Mouse (Mus musculus) limb, embryonic 11.5 days (tissue): Measurements from ENCODE around the gene Rnf227. TPM values are rescaled to one million over a fixed set of nuclear protein-coding genes. Genes with fewer than 3 reads are reported as not detected.
A peak's percentile ranks its signal among the peaks of the same experiment; 100 is the strongest.

Experiments
- ATAC-seq: fragments of 200-750 bp; cut with Nextera tagmentation; 2 replicates; pipeline ENCODE4 v1.8.0; 2017; ENCODE audit warnings: low read depth; ENCODE audit not compliant: insufficient number of reproducible peaks, low FRiP score, low TSS enrichment
- DNase-seq: peaks from one replicate; pipeline ENCODE4 v3.0.0-alpha.2; 2015; ENCODE audit warnings: low spot score
- H3K27ac ChIP-seq: fragments of 300-500 bp; sonication (generic); replicated peaks from 2 replicates; pipeline ENCODE4 v1.5.1; 2014; ENCODE audit warnings: low read depth, mild to moderate bottlenecking, low read length
- H3K27me3 ChIP-seq: fragments of 300-500 bp; sonication (generic); 2 replicates; pipeline ENCODE4 v1.6.1; 2014; ENCODE audit warnings: mild to moderate bottlenecking, low read length, mixed read lengths; ENCODE audit not compliant: control insufficient read depth, insufficient read depth
- H3K36me3 ChIP-seq: fragments of 300-500 bp; sonication (generic); 2 replicates; pipeline ENCODE4 v1.6.1; 2014; ENCODE audit warnings: mild to moderate bottlenecking, low read length, moderate library complexity, mixed read lengths; ENCODE audit not compliant: control insufficient read depth, insufficient read depth
- H3K4me1 ChIP-seq: fragments of 300-500 bp; sonication (generic); 2 replicates; pipeline ENCODE4 v1.6.1; 2014; ENCODE audit warnings: low read length, mixed read lengths; ENCODE audit not compliant: control insufficient read depth, insufficient read depth
- H3K4me2 ChIP-seq: fragments of 300-500 bp; sonication (generic); 2 replicates; pipeline ENCODE4 v1.6.1; 2014; ENCODE audit warnings: low read depth, mild to moderate bottlenecking, moderate library complexity; ENCODE audit not compliant: severe bottlenecking
- H3K4me3 ChIP-seq: fragments of 300-500 bp; sonication (generic); 2 replicates; pipeline ENCODE4 v1.5.1; 2014; ENCODE audit warnings: low read depth, low read length
- H3K9ac ChIP-seq: fragments of 300-500 bp; sonication (generic); 2 replicates; pipeline ENCODE4 v1.6.1; 2014; ENCODE audit warnings: mild to moderate bottlenecking, low read length
- H3K9me3 ChIP-seq: fragments of 300-500 bp; sonication (generic); 2 replicates; pipeline ENCODE4 v1.6.1; 2016; ENCODE audit warnings: low read length; ENCODE audit not compliant: control insufficient read depth
- WGBS: fragments of 180-500 bp; shearing (Covaris S2); extraction: QIAGEN DNeasy Blood & Tissue Kit; methylation state at CpG from one replicate; pipeline ENCODE4 v1.1.7; 2014; 5-methylcytosine and 5-hydroxymethylcytosine counted together
- polyA plus RNA-seq: library from polyadenylated mRNA; unstranded; fragments of >200 nt; fragmentation: Nextera tagmentation; extraction: Ambion mirVana; gene quantifications from 2 replicates; pipeline ENCODE4 v1.2.1, GENCODE M21; 2014

Rnf227 gene
- polyA plus RNA-seq, 1 experiment from 2014 or later: 25.0 TPM

DNA sequence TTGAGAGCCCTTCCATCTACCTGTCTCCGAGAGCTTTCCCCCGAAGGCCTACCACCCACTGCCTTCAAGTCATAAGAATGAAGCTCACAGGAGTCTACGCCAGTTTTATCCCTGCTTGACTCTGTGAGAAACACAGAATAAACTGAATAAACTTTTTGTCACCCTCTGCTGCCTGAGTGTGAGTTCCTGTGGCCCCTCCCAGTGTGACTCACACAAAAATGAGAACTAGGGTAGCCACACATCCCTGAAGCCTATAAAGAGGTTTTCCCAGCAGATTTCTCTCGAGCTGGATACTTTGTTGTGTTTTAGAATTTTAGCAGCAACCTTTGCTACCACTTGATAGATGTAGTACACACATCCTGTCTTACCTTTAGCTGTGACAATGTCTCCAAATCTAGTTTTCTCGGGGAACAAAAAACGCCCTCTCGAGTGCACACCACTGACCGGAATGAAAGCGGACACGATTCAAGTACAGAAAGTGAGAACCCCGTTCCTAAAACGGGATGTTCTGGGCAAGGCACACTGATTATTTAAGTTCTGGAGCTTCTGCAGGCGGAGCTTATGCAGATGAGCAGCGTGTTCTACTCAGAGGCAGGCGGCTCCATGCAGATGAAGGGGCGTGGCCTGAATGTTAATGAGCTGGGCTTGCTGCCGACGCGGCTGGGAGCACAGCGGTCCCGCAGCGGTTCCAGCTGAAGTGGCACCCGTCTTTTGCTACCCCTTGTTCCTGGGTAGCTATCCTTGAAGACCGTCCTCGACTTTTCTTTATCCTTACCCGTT is 14.4 kb upstream of the Rnf227 start, which contains the start of gene Kcnab3:
Gene Kcnab3, plus strand, starts transcription at position 631 of the 780 bp plus-strand sequence.
- Histone ChIP-seq H3K9me3 (no peaks in the 10 kb centered on the region), H3K4me1 (peaks cover 19% of the 10 kb centered on the region), H3K27me3 (peaks cover 15% of the 10 kb centered on the region), H3K36me3 (no peaks in the 10 kb centered on the region), H3K4me3 (peak within 1 kb of the TSS; percentile 33), H3K9ac (peak within 1 kb of the TSS; percentile 5; the same call in 1 of the 2 replicates), H3K27ac (no peak within 1 kb of the TSS), H3K4me2 (peak within 1 kb of the TSS; percentile 72)
- peak; percentile 83 for DNase-seq
- WGBS: 11% methylated on average over 26 of the region's 26 CpGs
- ATAC-seq: no peak

DNA sequence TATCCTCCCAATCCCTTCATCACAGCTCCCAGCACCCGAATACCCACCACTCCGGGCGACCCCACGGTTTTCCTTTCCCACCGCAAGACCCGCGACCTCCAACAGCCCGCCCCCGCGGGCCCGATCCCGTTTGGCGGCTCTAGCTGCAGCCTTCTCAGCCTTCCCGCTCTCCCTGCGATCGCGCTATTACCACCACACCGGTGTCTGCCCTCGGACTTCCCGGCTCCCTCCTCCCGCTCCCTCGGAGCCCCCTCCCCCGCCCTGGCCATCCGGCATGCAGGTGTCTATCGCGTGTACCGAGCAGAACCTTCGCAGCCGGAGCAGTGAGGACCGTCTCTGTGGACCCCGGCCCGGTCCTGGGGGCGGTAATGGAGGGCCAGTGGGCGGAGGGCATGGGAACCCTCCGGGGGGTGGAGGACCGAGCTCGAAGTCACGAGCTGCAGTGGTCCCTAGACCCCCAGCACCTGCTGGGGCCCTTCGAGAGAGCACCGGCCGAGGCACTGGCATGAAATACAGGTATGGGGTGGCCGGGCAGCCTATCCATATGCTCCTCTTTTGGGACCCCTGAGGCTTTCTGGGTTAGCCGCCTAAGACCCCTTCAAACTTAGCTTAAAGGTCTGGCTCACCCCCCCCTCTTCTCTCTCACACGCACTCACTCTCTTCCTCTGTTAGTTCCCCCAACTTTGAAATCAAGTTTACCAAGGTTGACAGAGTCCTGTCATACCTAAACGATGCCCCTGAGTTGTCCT is 13.7 kb upstream of the Rnf227 start:
- DNase-seq (no peak), ATAC-seq (0 out of 2 replicates have a peak, but pooled peaks have one; percentile 10)
- 1% methylated on average over 45 of the region's 45 CpGs for WGBS
- Histone ChIP-seq H3K9ac (no peak overlapping the region; the same call in 1 of the 2 replicates), H3K27me3 (peaks cover 15% of the 10 kb centered on the region), H3K36me3 (no peaks in the 10 kb centered on the region), H3K9me3 (no peaks in the 10 kb centered on the region), H3K27ac (no peak overlapping the region), H3K4me3 (peak overlapping the region; percentile 33), H3K4me2 (peak overlapping the region; percentile 72), H3K4me1 (peaks cover 24% of the 10 kb centered on the region)

DNA sequence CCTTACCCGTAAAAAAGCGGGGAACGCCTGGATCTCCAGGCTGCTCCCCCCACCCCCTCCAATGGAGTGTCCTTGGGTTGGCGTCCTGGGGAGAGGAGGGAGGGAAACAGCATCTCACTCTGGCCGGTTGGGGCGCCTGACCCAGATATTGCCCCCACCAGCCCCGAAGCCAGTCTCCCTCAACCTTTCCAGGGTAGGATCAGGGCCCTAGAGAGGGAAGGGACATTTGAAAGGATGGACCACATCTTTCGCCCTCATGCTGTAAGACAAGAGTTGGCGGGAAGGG is 13.2 kb upstream of the Rnf227 start:
- Histone ChIP-seq H3K9ac (no peak overlapping the region), H3K4me1 (peaks cover 23% of the 10 kb centered on the region)

DNA sequence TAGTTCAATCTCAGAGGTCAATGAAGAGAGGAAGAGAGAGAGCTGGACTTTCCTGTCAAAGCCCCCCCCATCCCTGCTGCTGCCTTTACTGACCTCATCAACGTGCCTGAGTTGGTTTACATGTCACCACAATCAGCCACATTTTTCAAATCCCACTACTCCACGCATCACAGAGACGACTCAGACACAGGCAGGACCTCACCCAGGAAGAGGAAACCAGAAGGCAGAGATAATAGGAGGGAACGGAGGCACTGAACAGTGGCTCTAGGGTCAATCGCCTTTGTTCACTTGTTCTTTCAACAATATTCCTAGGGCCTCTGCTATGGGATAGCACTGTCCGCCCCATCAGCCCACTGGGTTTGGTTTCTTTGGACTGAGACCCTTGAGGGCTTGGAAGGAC is 12.6 kb upstream of the Rnf227 start:
- ATAC-seq: no peak

More for the DNA sequence above, 13.2 kb upstream of the Rnf227 start:
- Histone ChIP-seq H3K9me3 (no peaks in the 10 kb centered on the region), H3K4me3 (no peak overlapping the region), H3K27ac (no peak overlapping the region), H3K27me3 (peaks cover 15% of the 10 kb centered on the region), H3K36me3 (no peaks in the 10 kb centered on the region), H3K4me2 (peak overlapping the region; percentile 4; the same call in 1 of the 2 replicates)
- 12% methylated on average over 9 of the region's 9 CpGs for WGBS
- no peak for DNase-seq
- ATAC-seq: no peak

DNA sequence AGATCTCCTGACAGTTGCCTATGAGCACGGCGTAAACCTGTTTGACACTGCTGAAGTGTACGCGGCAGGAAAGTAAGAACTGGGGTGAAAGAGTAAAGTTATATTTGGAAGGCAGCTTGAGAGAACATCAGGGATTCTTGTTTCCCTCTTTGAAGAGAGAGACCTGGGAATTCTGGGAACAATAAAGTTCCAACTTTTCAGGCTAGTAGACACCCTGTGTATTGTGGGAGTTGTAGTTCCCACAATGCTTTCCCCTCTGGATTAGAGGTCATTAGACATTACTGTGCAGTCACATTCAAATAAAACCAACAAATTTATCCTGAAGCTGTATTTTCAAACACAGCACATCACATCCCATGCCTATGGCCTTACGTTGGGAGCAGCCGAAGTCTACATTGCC is 11.7 kb upstream of the Rnf227 start:
- H3K4me3 ChIP-seq: no peak overlapping the region
- H3K4me2 ChIP-seq: no peak overlapping the region
- H3K9ac ChIP-seq: no peak overlapping the region
- ATAC-seq: no peak
- H3K27me3 ChIP-seq: peaks cover 15% of the 10 kb centered on the region
- no peaks in the 10 kb centered on the region for H3K36me3 ChIP-seq
- no peak for DNase-seq
- no peaks in the 10 kb centered on the region for H3K9me3 ChIP-seq
- peaks cover 13% of the 10 kb centered on the region; the same call in 1 of the 2 replicates for H3K4me1 ChIP-seq
- 96% methylated on average over 6 of the region's 6 CpGs for WGBS
- no peak overlapping the region for H3K27ac ChIP-seq

More for the DNA sequence above, 12.6 kb upstream of the Rnf227 start:
- Histone ChIP-seq H3K27me3 (peaks cover 15% of the 10 kb centered on the region), H3K9me3 (no peaks in the 10 kb centered on the region), H3K36me3 (no peaks in the 10 kb centered on the region), H3K27ac (no peak overlapping the region), H3K4me2 (no peak overlapping the region; the same call in 1 of the 2 replicates), H3K4me3 (no peak overlapping the region), H3K4me1 (peaks cover 17% of the 10 kb centered on the region), H3K9ac (no peak overlapping the region)
- no peak for DNase-seq
- WGBS: 57% methylated on average over 6 of the region's 6 CpGs

DNA sequence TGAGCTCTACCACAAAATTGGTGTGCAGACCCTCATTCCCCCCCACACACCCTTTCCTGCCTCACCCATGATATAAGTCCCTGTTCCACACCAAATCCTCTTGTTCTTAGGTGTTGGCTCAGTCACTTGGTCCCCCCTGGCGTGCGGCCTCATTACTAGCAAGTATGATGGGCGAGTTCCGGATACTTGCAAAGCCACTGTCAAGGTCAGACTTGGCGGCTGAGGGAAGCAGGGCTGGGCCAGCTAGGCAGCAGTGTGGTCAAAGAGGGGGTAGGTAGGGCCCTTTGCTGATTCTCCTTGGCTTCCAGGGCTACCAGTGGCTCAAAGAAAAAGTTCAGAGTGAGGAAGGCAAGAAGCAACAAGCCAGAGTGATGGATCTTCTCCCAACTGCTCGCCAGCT is 9.1 kb upstream of the Rnf227 start:
- 91% methylated on average over 6 of the region's 6 CpGs for WGBS

DNA sequence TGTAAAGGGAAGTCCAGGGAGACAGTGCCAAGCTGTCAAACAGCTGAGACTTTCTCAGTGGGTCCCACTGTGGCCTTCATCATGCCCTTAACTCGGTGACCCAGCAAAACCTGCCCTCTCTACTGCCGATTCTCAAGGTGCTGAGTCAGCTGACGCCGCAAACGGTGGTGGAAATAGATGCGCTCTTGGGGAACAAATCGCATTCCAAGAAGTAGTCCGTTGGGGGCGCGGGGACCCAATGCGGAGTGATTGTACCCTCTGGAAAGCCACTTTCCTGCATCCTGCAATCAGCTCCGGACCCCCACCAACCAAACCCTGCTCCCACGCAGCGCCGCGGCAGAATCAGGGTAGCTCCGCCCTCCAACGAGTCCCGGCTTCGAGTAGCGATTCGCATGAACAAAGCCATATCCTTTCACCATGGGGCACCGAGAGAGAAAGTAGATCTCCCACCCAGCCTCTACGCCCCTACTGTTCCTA is 8.3 kb upstream of the Rnf227 start:
- Histone ChIP-seq H3K9ac (peak overlapping the region; percentile 47), H3K27ac (peak overlapping the region; percentile 37; the same call in 1 of the 2 replicates), H3K4me3 (peak overlapping the region; percentile 33), H3K36me3 (no peaks in the 10 kb centered on the region), H3K27me3 (peaks cover 11% of the 10 kb centered on the region), H3K9me3 (no peaks in the 10 kb centered on the region), H3K4me1 (peaks cover 5% of the 10 kb centered on the region; the same call in 1 of the 2 replicates), H3K4me2 (peak overlapping the region; percentile 55)
- DNase-seq (peak; percentile 89), ATAC-seq (peak; percentile 50; the same call in 1 of the 2 replicates)
- 1% methylated on average over 24 of the region's 24 CpGs for WGBS

More for the DNA sequence above, 9.1 kb upstream of the Rnf227 start:
- ATAC-seq (no peak), DNase-seq (no peak)
- peaks cover 15% of the 10 kb centered on the region for H3K27me3 ChIP-seq
- peak overlapping the region; percentile 55; the same call in 1 of the 2 replicates for H3K4me2 ChIP-seq
- no peak overlapping the region for H3K4me3 ChIP-seq
- H3K9ac ChIP-seq: no peak overlapping the region
- no peak overlapping the region for H3K27ac ChIP-seq
- H3K4me1 ChIP-seq: peaks cover 5% of the 10 kb centered on the region; the same call in 1 of the 2 replicates
- H3K9me3 ChIP-seq: no peaks in the 10 kb centered on the region
- H3K36me3 ChIP-seq: no peaks in the 10 kb centered on the region

DNA sequence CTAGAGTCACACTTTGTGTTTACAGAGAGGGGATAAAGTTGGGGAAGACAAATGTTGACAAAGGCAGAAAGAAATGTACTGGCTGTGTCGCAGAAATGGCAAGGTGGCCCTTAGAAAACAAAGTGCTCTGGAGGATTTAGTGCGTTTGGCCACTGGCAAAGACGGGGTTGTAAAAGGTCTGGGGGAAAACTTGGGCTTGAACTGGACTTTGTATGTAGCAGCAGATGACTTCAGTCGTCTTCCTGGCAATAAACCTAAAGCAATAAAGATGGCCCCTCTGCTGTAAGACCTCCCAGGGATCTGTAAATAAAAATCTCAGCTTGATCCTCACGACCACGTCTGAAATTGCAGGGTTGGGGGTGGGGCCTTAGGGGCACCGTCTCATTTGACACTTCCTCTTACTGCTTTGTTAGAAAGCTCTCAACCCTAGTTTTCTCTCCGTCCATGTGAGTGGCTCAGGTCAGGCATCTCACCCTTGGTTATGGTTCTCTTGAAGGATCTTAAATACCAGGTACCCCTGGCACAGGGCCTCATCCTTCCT is 7.5 kb upstream of the Rnf227 start:
- WGBS: 10% methylated on average over 8 of the region's 8 CpGs
- Histone ChIP-seq H3K27ac (peak overlapping the region; percentile 2; the same call in 1 of the 2 replicates), H3K27me3 (peaks cover 3% of the 10 kb centered on the region), H3K9me3 (no peaks in the 10 kb centered on the region), H3K9ac (no peak overlapping the region), H3K4me3 (no peak overlapping the region), H3K36me3 (no peaks in the 10 kb centered on the region), H3K4me2 (peak overlapping the region; percentile 55; the same call in 1 of the 2 replicates), H3K4me1 (peaks cover 5% of the 10 kb centered on the region; the same call in 1 of the 2 replicates)
- DNase-seq (peak; percentile 36), ATAC-seq (no peak)
